Mouse (Mus musculus) macrophage (primary cell): Measurements from ENCODE around the gene Vdr. TPM values are rescaled to one million over a fixed set of nuclear protein-coding genes. Genes with fewer than 3 reads are reported as not detected.

Source experiments
- H3K27ac ChIP-seq: fragments of 350-480 bp; formaldehyde crosslinking; 2 replicates; pipeline ENCODE4 v1.9.0; 2021
- H3K36me3 ChIP-seq: fragments of 350-480 bp; formaldehyde crosslinking; 2 replicates; pipeline ENCODE4 v1.9.0; 2021; ENCODE audit errors: inconsistent target
- H3K4me3 ChIP-seq: fragments of 350-480 bp; formaldehyde crosslinking; 2 replicates; pipeline ENCODE4 v1.9.0; 2021; ENCODE audit errors: inconsistent target
- H3K79me2 ChIP-seq: fragments of 350-480 bp; formaldehyde crosslinking; 2 replicates; pipeline ENCODE4 v1.9.0; 2021; ENCODE audit errors: inconsistent target
- WGBS: methylation state at CpG from one replicate; pipeline ENCODE4 v1.1.7; 2026; ENCODE audit warnings: inconsistent platforms; ENCODE audit not compliant: missing documents; 5-methylcytosine and 5-hydroxymethylcytosine counted together
- polyA plus RNA-seq: library from polyadenylated mRNA; stranded (reverse); fragments of 250-400 nt; gene quantifications from 3 replicates; pipeline ENCODE4 v1.2.4, GENCODE M21; 2018; ENCODE audit warnings: inconsistent platforms

Vdr gene
- polyA plus RNA-seq, 1 experiment from 2014 or later: 0.11 TPM

DNA sequence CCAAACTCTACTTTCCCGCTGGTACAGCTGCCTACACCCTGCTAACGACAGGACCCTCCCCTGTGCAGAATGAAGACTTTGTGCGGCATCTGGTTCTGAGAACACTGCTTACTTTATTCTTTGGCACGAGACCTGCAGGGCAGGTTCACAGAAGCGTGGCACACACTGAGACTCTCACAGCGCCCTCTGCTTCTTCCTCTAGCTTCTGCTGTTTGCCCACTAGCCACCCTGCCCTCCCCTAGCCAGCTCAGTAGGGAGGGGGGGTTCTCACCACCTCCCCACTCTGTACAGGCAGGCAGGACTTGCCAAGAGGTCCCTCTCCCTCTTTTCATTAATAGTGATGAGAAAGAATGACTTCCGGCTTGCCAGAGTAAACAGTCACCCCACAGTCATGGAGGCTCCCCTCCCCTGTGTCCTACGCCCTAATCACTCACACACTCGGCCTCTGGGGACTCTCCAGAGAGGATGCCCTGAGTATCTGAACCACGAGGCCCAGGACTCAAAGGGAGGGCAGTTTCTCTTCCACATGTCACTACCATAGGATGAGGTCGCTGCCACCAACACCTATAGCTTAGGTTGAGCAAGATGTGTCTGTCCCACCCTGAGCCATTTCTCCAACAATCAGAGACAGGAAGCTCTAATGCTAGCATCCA lies 6.0 kb downstream of the Vdr start:
- WGBS: 80% methylated on average over 11 of the region's 11 CpGs

DNA sequence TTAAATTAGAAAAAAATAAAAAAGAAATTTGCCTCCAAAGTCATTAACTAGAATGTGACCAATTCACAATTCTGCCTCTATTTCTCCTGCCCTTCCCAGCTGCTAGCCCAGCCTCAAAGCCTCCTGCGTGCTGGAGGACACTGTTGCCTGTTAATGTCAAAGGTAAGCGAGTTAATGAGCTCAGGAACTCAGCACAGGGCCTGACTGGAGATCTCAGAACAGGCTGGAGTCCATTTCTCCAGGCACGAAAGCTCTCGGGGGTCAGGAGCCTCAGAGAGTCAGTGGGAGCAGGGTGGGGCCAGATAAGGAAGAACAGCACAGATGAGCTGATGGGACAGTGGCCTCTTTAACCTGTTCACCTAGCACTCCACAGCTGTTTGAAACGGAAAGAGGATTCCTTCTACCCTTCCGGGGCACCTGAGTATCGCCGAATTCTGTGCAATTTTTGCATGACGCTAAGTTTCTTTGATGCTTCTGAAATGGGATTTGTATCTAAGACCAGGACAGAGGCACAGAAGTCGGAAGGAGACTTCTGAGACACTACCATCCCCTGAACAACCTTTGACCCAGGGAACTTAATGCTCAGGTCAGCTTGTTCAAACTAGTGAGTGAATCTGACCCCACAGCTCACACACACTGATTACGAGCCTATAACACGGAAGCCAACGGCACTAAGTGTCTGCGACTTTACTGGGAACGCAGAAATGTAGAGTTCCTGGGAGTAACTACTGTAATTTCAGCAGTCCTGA lies 7.0 kb downstream of the Vdr start:
- WGBS: 95% methylated on average over 15 of the region's 15 CpGs
- H3K27ac ChIP-seq: no peak overlapping the region
- no peaks in the 10 kb centered on the region for H3K79me2 ChIP-seq
- no peaks in the 10 kb centered on the region for H3K36me3 ChIP-seq
- H3K4me3 ChIP-seq: no peak overlapping the region

More for the DNA sequence above, 6.0 kb downstream of the Vdr start:
- no peaks in the 10 kb centered on the region for H3K36me3 ChIP-seq
- H3K79me2 ChIP-seq: no peaks in the 10 kb centered on the region
- no peak overlapping the region for H3K27ac ChIP-seq
- H3K4me3 ChIP-seq: no peak overlapping the region

DNA sequence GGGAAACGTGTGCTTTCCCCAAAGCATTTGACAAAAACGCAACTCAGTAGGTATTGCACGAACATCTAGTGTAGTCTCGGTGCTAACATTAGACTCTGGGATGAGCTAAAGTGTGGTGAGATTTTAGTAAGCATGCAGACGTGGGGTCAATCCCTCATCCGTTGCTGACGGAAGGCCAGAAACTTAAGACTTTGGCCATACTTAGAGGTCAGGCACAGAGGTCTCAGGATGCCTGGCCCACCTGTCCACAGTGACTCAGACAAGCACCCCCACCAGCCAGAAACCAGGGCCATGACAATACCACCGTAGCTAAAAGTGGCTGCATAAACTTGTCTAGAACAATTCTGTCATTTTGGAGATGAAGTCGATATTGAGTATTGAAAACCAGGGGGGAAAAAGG lies 9.4 kb downstream of the Vdr start:
- H3K4me3 ChIP-seq: no peak overlapping the region
- no peak overlapping the region for H3K27ac ChIP-seq
- 95% methylated on average over 9 of the region's 9 CpGs for WGBS
- no peaks in the 10 kb centered on the region for H3K79me2 ChIP-seq
- H3K36me3 ChIP-seq: no peaks in the 10 kb centered on the region

DNA sequence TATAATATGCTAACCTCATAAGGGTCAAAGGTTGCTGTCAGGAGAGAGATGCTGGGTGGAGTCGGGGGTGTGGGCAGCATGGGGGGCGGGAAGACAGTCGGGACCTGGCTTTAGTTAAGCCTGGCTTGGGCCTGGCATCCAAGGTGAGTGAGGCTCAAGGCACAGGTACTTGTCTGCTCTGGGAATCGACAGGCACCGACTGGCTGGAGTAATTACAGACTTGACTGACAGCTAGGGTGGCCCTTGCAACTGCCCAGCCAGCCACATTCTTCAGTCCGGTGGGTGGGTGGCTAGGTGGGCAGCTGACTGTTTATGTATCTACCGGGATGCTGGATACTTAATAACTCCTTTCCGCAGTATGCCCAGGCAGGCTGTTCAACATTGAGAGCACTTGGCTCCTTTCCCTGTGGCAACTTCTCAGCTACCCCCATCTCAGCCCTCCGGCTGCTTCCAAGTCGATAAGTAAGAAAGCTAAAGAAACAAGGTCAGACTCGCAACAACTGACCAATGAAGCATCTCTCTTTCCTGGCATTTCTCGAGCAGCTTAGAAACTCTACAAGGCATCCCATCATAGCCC lies 10.0 kb downstream of the Vdr start:
- WGBS: 97% methylated on average over 12 of the region's 12 CpGs
- H3K79me2 ChIP-seq: no peaks in the 10 kb centered on the region
- no peak overlapping the region for H3K27ac ChIP-seq
- no peaks in the 10 kb centered on the region for H3K36me3 ChIP-seq
- no peak overlapping the region for H3K4me3 ChIP-seq

DNA sequence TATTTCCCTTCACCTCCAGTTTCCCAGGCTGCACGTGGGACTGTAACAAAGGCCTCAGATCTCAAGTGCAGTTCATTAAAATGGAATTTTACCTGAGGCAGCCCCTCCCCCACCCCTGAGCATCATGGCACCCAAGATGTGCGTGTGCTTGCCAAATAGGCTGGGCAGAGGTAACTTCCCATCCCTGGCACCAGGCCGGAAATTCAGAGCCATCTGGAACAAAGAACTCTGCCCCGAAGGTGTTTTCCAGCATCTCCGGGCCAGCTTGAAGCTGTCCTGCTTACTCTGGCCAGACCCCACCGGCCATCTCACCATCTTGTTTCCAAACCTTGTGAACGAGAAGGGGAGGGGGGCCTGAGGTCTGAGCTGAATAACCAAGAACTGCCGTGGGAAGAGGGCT lies 10.7 kb downstream of the Vdr start:
- H3K4me3 ChIP-seq: no peak overlapping the region
- no peak overlapping the region for H3K27ac ChIP-seq
- H3K79me2 ChIP-seq: no peaks in the 10 kb centered on the region
- no peaks in the 10 kb centered on the region for H3K36me3 ChIP-seq
- 92% methylated on average over 8 of the region's 8 CpGs for WGBS

DNA sequence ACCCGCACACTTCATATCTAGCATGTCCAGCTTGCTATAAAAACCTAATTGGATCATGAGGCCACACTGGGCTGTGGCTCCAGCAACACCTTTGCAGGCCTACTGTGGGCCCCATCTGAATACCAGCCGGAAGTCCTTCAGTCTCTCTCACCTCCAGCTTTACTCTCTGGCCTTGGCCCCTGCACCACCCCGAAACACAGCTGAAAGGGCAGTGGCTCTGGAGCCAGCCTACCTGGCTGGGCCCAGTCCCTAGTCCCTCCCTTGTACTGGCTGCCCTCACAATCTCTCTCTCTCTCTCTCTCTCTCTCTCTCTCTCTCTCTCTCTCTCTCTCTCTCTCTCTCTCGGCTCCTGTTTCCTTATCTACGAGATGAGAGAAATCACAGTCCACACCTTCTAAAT lies 11.6 kb downstream of the Vdr start:
- WGBS: 90% methylated on average over 3 of the region's 5 CpGs

DNA sequence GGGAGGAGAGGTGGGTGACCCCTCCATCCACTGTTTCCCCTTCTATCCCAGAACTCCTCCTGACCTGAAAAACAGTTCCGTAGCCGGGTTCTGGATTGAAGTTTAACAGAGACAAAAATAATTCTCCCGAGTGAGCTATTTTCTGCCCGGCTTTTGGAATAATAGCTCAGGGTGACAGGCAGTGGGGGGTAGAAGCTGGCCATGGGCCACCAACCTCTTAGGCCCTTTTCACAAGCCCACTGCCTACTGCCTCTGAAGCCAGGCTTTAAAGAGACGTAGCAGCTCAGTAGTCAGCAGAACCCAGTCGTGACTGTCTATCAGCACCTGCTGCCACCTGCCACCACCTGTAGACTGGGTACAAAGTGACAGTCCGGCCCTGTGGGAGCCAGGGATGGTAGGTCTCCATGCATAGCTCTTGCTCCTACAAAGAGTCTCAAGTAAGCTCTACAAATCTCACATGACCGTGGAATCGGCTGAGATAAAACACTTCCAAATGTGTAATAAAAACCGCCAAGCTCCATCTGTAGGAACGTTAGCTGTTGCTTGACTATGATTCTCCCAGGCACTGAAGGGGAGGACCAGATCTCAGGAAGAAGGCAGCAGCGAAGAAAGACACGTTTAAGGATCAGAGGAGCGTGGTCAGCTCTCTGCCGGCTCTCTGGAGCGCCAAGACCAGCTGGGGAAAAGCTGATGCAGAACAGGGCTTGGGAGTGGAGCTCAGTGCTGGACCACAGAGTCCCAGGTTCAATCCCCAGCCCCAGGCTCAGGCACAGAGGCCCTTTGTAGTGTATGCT lies 13.4 kb downstream of the Vdr start:
- no peaks in the 10 kb centered on the region for H3K79me2 ChIP-seq
- H3K27ac ChIP-seq: no peak overlapping the region
- no peak overlapping the region for H3K4me3 ChIP-seq
- no peaks in the 10 kb centered on the region for H3K36me3 ChIP-seq
- WGBS: 90% methylated on average over 16 of the region's 16 CpGs

More for the DNA sequence above, 11.6 kb downstream of the Vdr start:
- Histone ChIP-seq H3K36me3 (no peaks in the 10 kb centered on the region), H3K4me3 (no peak overlapping the region), H3K27ac (no peak overlapping the region), H3K79me2 (no peaks in the 10 kb centered on the region)

DNA sequence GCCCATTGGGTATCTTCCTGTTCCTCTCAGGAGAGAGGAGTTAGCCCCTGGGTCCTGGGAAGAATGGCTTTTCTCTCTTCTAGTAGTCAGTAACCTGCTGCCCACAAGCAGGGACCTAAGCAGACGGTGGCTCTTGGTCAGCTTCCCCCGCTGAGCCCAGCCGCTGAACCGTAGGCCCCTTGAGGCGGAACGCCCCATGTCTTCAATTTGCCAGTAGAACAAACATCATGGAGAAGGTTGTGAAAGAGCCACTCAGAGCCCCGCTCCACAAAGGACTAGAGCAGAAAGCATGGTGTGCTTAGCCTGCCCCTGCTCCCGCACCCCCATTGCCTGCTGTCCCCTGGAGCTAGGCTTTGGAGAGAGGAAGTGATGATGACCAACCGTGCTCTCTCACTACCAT lies 14.1 kb downstream of the Vdr start:
- WGBS: 93% methylated on average over 9 of the region's 9 CpGs
- Histone ChIP-seq H3K79me2 (no peaks in the 10 kb centered on the region), H3K27ac (no peak overlapping the region), H3K4me3 (no peak overlapping the region), H3K36me3 (no peaks in the 10 kb centered on the region)

DNA sequence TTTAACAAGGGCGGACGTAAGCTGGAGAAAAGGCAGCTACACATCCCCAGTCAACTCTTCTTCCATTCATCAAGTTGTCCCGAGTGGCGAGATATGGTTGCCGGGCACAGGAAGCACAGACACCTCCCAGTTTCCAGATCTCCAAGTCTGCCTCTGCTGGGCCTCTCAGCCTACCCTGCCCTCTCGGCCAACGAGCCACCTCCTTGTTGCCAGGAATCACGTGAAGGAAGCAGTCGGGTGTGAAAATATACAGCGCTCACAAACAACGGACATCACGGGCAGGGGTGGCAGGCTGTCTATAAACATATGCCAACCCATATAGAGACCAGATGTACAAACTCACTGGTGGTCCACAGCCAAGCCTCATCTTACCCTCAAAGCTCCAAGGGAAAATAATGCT lies 14.6 kb downstream of the Vdr start:
- Histone ChIP-seq H3K36me3 (no peaks in the 10 kb centered on the region), H3K27ac (no peak overlapping the region), H3K4me3 (no peak overlapping the region), H3K79me2 (no peaks in the 10 kb centered on the region)
- 95% methylated on average over 12 of the region's 12 CpGs for WGBS

DNA sequence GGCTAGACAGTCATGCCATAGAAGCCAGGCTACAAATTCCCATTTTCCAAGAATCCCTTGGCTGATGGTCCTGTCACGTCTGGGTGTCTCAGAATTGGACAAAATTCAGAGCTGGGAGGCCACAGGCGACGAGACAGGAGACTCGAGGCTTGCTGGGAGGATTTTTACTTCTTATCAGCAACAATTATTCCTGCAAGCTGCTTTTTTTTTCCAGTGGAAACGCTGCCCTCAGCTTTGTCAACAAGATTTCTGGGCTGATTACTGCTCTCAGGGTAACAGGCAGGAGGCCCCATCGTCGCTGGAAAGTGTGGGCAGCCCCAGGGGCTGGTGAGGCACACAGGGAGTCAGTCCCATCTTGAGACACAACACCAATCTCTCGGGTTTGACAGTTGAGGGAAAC lies 17.9 kb downstream of the Vdr start:
- no peaks in the 10 kb centered on the region for H3K36me3 ChIP-seq
- WGBS: 70% methylated on average over 8 of the region's 8 CpGs
- H3K4me3 ChIP-seq: no peak overlapping the region
- no peaks in the 10 kb centered on the region for H3K79me2 ChIP-seq
- H3K27ac ChIP-seq: no peak overlapping the region

DNA sequence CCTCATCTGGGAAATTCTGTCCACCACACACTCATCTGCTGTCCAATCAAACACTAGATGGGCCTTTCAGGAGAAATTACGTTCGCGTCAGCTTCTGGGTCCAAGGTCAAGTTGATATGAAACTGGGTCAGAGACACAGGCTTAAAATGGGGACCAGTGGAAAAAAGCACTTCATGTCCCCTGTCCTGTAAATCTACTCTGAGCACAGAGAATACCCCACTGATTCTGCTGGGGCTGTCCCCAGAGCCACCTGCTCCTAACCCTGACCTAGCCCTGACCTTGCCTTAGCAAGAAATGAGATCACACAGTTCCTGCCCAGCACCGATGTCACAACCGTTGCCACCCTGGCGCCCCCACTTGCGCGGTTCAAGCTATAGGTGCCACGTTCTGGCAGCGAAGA lies 20.0 kb downstream of the Vdr start:
- Histone ChIP-seq H3K4me3 (no peak overlapping the region), H3K79me2 (no peaks in the 10 kb centered on the region), H3K27ac (no peak overlapping the region), H3K36me3 (no peaks in the 10 kb centered on the region)
- WGBS: 87% methylated on average over 10 of the region's 10 CpGs

DNA sequence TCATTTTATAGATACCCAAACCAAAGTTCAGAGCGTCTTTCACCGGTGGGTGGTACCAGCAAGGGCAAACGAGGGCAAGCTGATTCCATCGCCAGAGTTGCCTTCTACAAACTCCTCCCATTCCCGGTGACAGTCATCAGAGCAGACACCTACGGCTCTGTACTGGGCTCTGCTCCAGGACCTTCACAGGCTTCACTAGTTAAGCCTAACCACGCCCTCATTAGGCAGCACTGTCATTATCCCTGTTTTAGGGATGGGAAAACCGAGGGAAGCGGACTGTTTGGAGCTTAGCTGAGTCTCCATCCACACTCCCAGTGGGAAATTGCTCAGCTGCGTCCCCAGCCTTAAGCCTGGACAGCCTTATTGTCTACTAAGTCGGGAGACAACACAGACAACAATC lies 20.4 kb downstream of the Vdr start:
- WGBS: 84% methylated on average over 11 of the region's 11 CpGs
- H3K79me2 ChIP-seq: no peaks in the 10 kb centered on the region
- H3K4me3 ChIP-seq: no peak overlapping the region
- no peaks in the 10 kb centered on the region for H3K36me3 ChIP-seq
- no peak overlapping the region for H3K27ac ChIP-seq

DNA sequence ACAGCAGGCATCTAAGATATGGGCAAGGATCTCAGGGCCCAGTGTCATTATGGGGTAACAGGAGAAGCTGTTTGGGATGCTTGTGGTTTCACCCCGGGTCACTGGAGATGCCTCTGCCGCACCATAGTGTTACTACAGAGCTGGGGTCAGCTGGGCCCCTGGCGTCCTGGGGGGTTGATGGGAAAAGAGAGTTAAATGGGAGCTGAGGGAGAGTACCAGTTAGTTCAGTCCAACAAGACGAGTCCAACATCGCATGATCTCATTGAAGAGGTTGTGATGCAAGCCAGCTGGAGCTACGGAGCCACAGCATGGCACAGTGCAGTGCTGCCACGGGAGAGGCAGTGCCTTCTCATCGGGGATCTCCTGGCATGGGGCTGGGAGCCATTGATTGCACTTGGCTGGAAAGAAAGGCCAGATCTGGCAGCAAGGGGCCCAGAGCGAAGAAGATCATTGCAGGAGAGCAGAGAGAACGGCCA lies 22.9 kb downstream of the Vdr start:
- no peak overlapping the region for H3K27ac ChIP-seq
- no peak overlapping the region for H3K4me3 ChIP-seq
- WGBS: 89% methylated on average over 10 of the region's 10 CpGs
- no peaks in the 10 kb centered on the region for H3K36me3 ChIP-seq
- H3K79me2 ChIP-seq: no peaks in the 10 kb centered on the region

DNA sequence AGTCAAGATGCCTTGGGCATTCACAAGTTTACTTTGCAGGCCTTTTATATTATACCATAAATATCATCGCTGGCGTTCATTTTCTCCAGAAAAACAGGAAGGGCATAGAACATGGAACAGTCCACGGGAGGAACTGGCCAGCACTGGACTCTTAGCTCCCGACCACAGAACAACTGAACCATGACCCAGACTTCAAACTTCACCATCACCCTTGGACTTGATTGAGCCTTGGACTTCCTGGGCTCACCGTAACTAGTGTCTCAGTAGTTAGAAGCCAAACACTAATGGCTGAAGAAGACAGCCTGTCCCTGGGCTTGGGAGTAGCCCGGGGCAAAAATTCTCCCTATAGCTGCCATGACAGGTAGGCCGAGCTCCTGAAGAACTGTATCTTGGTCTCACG lies 29.0 kb downstream of the Vdr start:
- Histone ChIP-seq H3K79me2 (no peaks in the 10 kb centered on the region), H3K36me3 (no peaks in the 10 kb centered on the region), H3K4me3 (no peak overlapping the region), H3K27ac (no peak overlapping the region)
- 94% methylated on average over 8 of the region's 8 CpGs for WGBS

DNA sequence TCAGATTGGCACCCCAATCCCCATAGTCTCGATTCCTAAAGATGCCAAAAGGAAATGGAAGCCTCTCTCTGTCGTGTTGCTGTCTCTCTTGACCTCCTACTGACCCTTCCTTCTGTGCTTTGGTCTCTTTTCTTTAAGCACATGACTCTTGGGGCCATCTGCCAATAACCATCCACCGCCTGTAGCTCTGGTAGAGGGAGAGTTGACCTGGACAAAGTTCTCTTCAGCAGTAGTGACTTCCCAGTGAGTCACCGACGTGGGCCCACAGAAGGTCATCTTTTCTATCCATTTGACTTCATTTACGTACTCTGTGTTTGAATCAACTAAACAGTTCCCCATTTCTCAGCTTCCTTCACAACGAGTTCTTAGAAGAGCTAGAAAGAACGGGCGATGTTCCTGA lies 30.0 kb downstream of the Vdr start:
- no peak overlapping the region for H3K4me3 ChIP-seq
- no peaks in the 10 kb centered on the region for H3K36me3 ChIP-seq
- 25% methylated on average over 9 of the region's 9 CpGs for WGBS
- no peak overlapping the region for H3K27ac ChIP-seq
- no peaks in the 10 kb centered on the region for H3K79me2 ChIP-seq
